Comparison of ENCODE assay signal across 15 mouse cellular contexts in the genomic region with DNA sequence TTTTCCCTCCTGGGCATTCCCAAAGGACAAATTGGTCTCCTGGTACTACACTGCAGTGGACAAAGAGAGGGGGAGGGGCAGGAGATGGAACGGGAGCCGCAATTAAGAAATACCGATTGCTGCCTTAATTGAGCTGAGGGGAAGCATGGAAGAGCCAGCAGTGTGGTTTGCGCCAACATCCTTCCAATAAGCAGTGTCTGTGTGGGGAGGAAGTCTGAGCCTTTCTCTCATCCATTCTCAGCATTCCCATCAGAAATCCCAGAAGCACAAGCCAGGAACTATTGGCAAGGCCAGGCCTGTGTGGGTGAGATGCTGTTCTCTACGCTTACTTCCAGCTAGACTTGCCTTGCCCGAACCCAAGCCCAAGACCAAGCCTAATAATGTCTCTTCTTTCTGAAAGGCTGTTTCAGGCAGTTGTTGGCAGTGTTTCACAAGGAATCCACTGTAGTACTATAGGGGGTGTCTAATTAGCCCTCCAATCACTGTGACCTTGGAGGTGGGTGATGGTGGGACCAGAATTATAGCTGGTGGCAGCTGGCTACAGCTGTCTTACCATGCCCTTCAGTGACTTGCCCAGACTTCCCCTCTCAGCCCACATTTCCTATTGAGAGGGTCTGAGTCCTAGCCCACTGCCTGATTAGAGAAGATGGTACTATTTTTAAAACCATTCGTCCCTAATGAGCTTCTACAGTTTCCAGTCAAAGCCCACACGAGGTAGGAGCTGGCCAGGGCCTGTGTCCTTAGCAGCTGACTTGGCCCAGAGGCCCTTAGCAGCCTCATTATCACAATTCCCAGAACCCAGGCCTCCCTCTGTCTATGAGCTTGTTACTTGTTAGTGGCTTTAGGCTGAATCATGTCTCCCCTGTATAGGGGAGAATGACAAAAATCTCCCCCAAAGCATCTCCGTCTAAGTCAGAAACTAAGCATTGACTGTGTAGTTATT.
DNase-seq lines count a peak whose midpoint lies in the region; ATAC-seq and TF ChIP-seq lines count a peak whose summit lies in the region.
"Had no signal": no experiment of that assay in that cellular context is flagged by ENCODE, and none has a peak within 500 bp of the region (broad histone marks: within the 10 kb centered on the region; RNA-seq: fewer than 3 reads in every experiment).

No protein-coding gene starts in this region.

- DNase-seq in heart, adult 8-10 months (ENCODE audit: low spot score), result peak; percentile 44
- no peak for DNase-seq in CH12.LX (ENCODE audit: extremely low read depth)
- peak; percentile 24 for DNase-seq in heart, postnatal 14 days
- no peak for DNase-seq in cerebellum, adult 11-12 months
- DNase-seq: kidney, postnatal 14 days; liver, postnatal 0 days had no signal

- no peak for TF ChIP-seq POLR2A in CH12.LX (IDR thresholded peaks at IDR 0.05; ENCODE audit: low read depth, low read length)

- no peak for TF ChIP-seq CTCF in CH12.LX (conservative IDR thresholded peaks at IDR 0.05 in 1 of 2, IDR thresholded peaks at IDR 0.05 in 1 of 2; ENCODE audit: low read depth in 2 of 2, low read length in 2 of 2)

- H3K36me3 ChIP-seq in heart, embryonic 12.5 days, result no peaks in the 10 kb centered on the region
- no peaks in the 10 kb centered on the region for H3K36me3 ChIP-seq in CH12.LX (replicated peaks in 1 of 2; ENCODE audit: control insufficient read depth in 1 of 2, insufficient read depth in 1 of 2, low read length in 1 of 2)
- H3K36me3 ChIP-seq in forebrain, embryonic 12.5 days (replicated peaks), result no peaks in the 10 kb centered on the region
- H3K36me3 ChIP-seq in neural tube, embryonic 15.5 days, result no peaks in the 10 kb centered on the region
- H3K36me3 ChIP-seq: embryonic facial prominence, embryonic 12.5 days; intestine, embryonic 15.5 days; limb, embryonic 13.5 days had no signal

- ATAC-seq in heart, embryonic 12.5 days (ENCODE audit: insufficient number of reproducible peaks, low FRiP score), result no peak
- ATAC-seq in forebrain, embryonic 12.5 days (ENCODE audit: low FRiP score), result peak; percentile 34; the same call in 1 of the 2 replicates
- ATAC-seq in CD4-positive, CD25-positive, alpha-beta regulatory T cell, adult 4 months, result no peak
- ATAC-seq in neural tube, embryonic 15.5 days (ENCODE audit: low FRiP score), result no peak
- ATAC-seq: intestine, embryonic 15.5 days; liver, postnatal 0 days had no signal

- no peak overlapping the region for H3K4me2 ChIP-seq in heart, embryonic 12.5 days
- peak overlapping the region; percentile 7; the same call in 1 of the 2 replicates for H3K4me2 ChIP-seq in CH12.LX (ENCODE audit: insufficient read depth, low read depth, poor library complexity, severe bottlenecking)
- H3K4me2 ChIP-seq in forebrain, embryonic 12.5 days, result no peak overlapping the region
- no peak overlapping the region for H3K4me2 ChIP-seq in neural tube, embryonic 15.5 days
- H3K4me2 ChIP-seq: embryonic facial prominence, embryonic 12.5 days; intestine, embryonic 15.5 days; limb, embryonic 13.5 days had no signal

- in situ Hi-C loops in CH12.LX (cut with MboI; ENCODE audit: low pct_ligation_motif_present, low pct_unique_long_range_greater_than_20kb, low sequenced_read_pairs), result no loop called here

- H3K79me2 ChIP-seq in CH12.LX (replicated peaks; ENCODE audit: control insufficient read depth, extremely low read depth, insufficient read depth, poor library complexity, severe bottlenecking), result no peaks in the 10 kb centered on the region

- no peaks in the 10 kb centered on the region for H3K27me3 ChIP-seq in heart, embryonic 12.5 days (replicated peaks)
- no peaks in the 10 kb centered on the region for H3K27me3 ChIP-seq in CH12.LX (replicated peaks)
- no peaks in the 10 kb centered on the region for H3K27me3 ChIP-seq in forebrain, embryonic 12.5 days
- no peaks in the 10 kb centered on the region for H3K27me3 ChIP-seq in neural tube, embryonic 15.5 days (replicated peaks)
- H3K27me3 ChIP-seq: embryonic facial prominence, embryonic 12.5 days; intestine, embryonic 15.5 days; limb, embryonic 13.5 days had no signal

- no peaks in the 10 kb centered on the region for H3K9me3 ChIP-seq in heart, embryonic 12.5 days (replicated peaks)
- no peaks in the 10 kb centered on the region for H3K9me3 ChIP-seq in CH12.LX (replicated peaks; ENCODE audit: low read length)
- H3K9me3 ChIP-seq in forebrain, embryonic 12.5 days, result no peaks in the 10 kb centered on the region
- H3K9me3 ChIP-seq in neural tube, embryonic 15.5 days (replicated peaks), result no peaks in the 10 kb centered on the region
- H3K9me3 ChIP-seq: embryonic facial prominence, embryonic 12.5 days; intestine, embryonic 15.5 days; limb, embryonic 13.5 days had no signal

- no peak overlapping the region for H3K9ac ChIP-seq in heart, embryonic 12.5 days
- 0 out of 2 replicates have a peak overlapping the region, but pooled peaks have one; percentile 6 for H3K9ac ChIP-seq in CH12.LX (ENCODE audit: insufficient read depth, low read depth)
- H3K9ac ChIP-seq in forebrain, embryonic 12.5 days, result no peak overlapping the region
- no peak overlapping the region for H3K9ac ChIP-seq in neural tube, embryonic 15.5 days (replicated peaks)
- H3K9ac ChIP-seq: embryonic facial prominence, embryonic 12.5 days; intestine, embryonic 15.5 days; limb, embryonic 13.5 days; liver, postnatal 0 days had no signal

- dilution Hi-C loops in CH12.LX (cut with MboI; ENCODE audit: extremely low pct_ligation_motif_present, extremely low pct_unique_long_range_greater_than_20kb, low sequenced_read_pairs), result no loop called here

- no peak overlapping the region for H3K27ac ChIP-seq in heart, embryonic 12.5 days (ENCODE audit: poor library complexity, severe bottlenecking)
- no peak overlapping the region for H3K27ac ChIP-seq in CH12.LX (ENCODE audit: insufficient read depth, low read depth)
- H3K27ac ChIP-seq in forebrain, embryonic 12.5 days, result 0 out of 2 replicates have a peak overlapping the region, but pooled peaks have one; percentile 31
- no peak overlapping the region for H3K27ac ChIP-seq in neural tube, embryonic 15.5 days (replicated peaks)
- H3K27ac ChIP-seq: embryonic facial prominence, embryonic 12.5 days; intestine, embryonic 15.5 days; limb, embryonic 13.5 days; macrophage; stomach, postnatal 0 days had no signal

- H3K4me1 ChIP-seq in heart, embryonic 12.5 days (replicated peaks), result no peaks in the 10 kb centered on the region
- H3K4me1 ChIP-seq in CH12.LX (ENCODE audit: control insufficient read depth in 1 of 2, insufficient read depth in 2 of 2), result peaks cover 7 to 24% of the 10 kb centered on the region in 2 experiments; a peak in 3 of 4 replicates
- peaks cover 5% of the 10 kb centered on the region; the same call in 1 of the 2 replicates for H3K4me1 ChIP-seq in forebrain, embryonic 12.5 days
- H3K4me1 ChIP-seq in neural tube, embryonic 15.5 days, result no peaks in the 10 kb centered on the region
- H3K4me1 ChIP-seq: embryonic facial prominence, embryonic 12.5 days; intestine, embryonic 15.5 days; limb, embryonic 13.5 days had no signal

- 67% methylated on average over 9 of the region's 9 CpGs for WGBS in heart, embryonic 12.5 days
- WGBS in forebrain, embryonic 12.5 days, result 64% methylated on average over 9 of the region's 9 CpGs
- 56% methylated on average over 9 of the region's 9 CpGs for WGBS in neural tube, embryonic 15.5 days

- no peak overlapping the region for H3K4me3 ChIP-seq in heart, embryonic 12.5 days
- H3K4me3 ChIP-seq in CH12.LX (replicated peaks in 1 of 3; ENCODE audit: low read depth in 2 of 3, low read length in 2 of 3, poor library complexity in 1 of 3), result peak overlapping the region in 1 of 3 experiments; percentile 27
- no peak overlapping the region for H3K4me3 ChIP-seq in forebrain, embryonic 12.5 days (replicated peaks)
- no peak overlapping the region for H3K4me3 ChIP-seq in neural tube, embryonic 15.5 days (replicated peaks)
- H3K4me3 ChIP-seq: embryonic facial prominence, embryonic 12.5 days; intestine, embryonic 15.5 days; limb, embryonic 13.5 days had no signal

- intact Hi-C loops in heart, postnatal 14 days (cut with DNase I), result no loop called here

- TF ChIP-seq RAD21 in CH12.LX (IDR thresholded peaks at IDR 0.05; ENCODE audit: low read depth, low read length), result no peak

- no peak for TF ChIP-seq EP300 in CH12.LX (IDR thresholded peaks at IDR 0.05; ENCODE audit: low read length)

TF ChIP-seq in CH12.LX, 34 proteins besides CTCF, POLR2A, EP300 and RAD21:
- no peak for TF ChIP-seq JUND (conservative IDR thresholded peaks at IDR 0.05; ENCODE audit: low read depth, low read length)
- TF ChIP-seq MAFK (IDR thresholded peaks at IDR 0.05; ENCODE audit: insufficient replicate concordance, low read length), result no peak
- TF ChIP-seq ELF1 (IDR thresholded peaks at IDR 0.05; ENCODE audit: low read depth, low read length), result no peak
- no peak for TF ChIP-seq ETS1 (conservative IDR thresholded peaks at IDR 0.05; ENCODE audit: low read depth, low read length)
- TF ChIP-seq IRF4 (IDR thresholded peaks at IDR 0.05; ENCODE audit: low read depth, low read length), result no peak
- TF ChIP-seq MYC (IDR thresholded peaks at IDR 0.05; ENCODE audit: low read depth, low read length), result no peak
- no peak for TF ChIP-seq MAZ (IDR thresholded peaks at IDR 0.05; ENCODE audit: low read depth, low read length)

Comparison
In these comparisons a context has a peak if more than half of its experiments do, and no peak if none do; other contexts are left out.
1. DNase-seq: peak in heart, adult 8-10 months (single experiment) and heart, postnatal 14 days (2 of 2); none in CH12.LX (single experiment) and cerebellum, adult 11-12 months (single experiment).